Mouse (Mus musculus) lung, adult 2 months (tissue): Measurements from ENCODE around the gene Gm960. TPM values are rescaled to one million over a fixed set of nuclear protein-coding genes. Genes with fewer than 3 reads are reported as not detected.

ENCODE experiments used
- DNase-seq: peaks from one replicate; pipeline ENCODE4 v3.0.0; 2022
- H3K4me1 ChIP-seq: fragments of 200-500 bp; 2 replicates; pipeline ENCODE4 v1.6.1; 2011; ENCODE audit warnings: low read length; ENCODE audit not compliant: control insufficient read depth, insufficient read depth
- H3K4me3 ChIP-seq: fragments of 200-500 bp; replicated peaks from 2 replicates; pipeline ENCODE3; 2011; ENCODE audit warnings: low read depth, mild to moderate bottlenecking, control low read depth, low read length; ENCODE audit errors: extremely low read depth
- CTCF ChIP-seq: fragments of 200-500 bp; IDR thresholded peaks from 2 replicates; pipeline ENCODE4 v1.5.1; 2011; ENCODE audit warnings: mild to moderate bottlenecking, low read length, control low read depth; ENCODE audit not compliant: insufficient read depth
- POLR2A ChIP-seq: fragments of 200-500 bp; IDR thresholded peaks from 2 replicates; pipeline ENCODE4 v1.6.1; 2011; ENCODE audit warnings: low read depth, mild to moderate bottlenecking, control low read depth, low read length, borderline replicate concordance; ENCODE audit errors: extremely low read depth
- whole genome bisulfite sequencing: fragments of 180-500 bp; shearing (Covaris S2); methylation state at CpG from one replicate; pipeline ENCODE4 v1.1.7; 2018; 5-methylcytosine and 5-hydroxymethylcytosine counted together
- polyA plus RNA-seq: library from polyadenylated mRNA; depleted of rRNA; stranded (reverse); fragments of >200 nt; gene quantifications from 2 replicates; pipeline ENCODE4 v1.2.3, GENCODE M21; 2012; rRNA removed

Gm960 gene
- polyA plus RNA-seq, 1 experiment = 0.65 TPM

DNA sequence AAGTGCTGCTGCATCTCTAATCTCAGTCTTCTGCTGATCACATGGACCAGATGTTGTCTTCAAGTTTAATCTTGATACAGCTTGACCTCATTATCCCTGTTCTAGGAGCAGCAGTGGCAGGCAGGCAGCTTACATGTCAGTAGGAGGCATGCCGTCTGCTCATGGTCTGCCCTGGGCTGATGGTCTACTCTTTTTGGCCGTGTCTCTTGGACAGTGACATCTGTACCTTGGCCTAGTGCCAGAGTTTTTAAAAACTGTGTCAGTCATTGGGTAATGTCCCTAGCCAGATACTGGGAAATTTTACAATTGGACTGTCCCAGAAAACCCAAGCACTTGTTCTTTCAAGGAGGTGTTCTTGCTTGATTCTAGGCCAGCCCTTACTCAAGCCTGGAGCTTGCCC is 119.7 kb downstream of the Gm960 start:
- no peak for TF ChIP-seq CTCF
- TF ChIP-seq POLR2A = no peak
- no peak overlapping the region for H3K4me3 ChIP-seq
- peak; percentile 23 for DNase-seq
- peaks cover 8% of the 10 kb centered on the region for H3K4me1 ChIP-seq
- 39% methylated on average over 2 of the region's 2 CpGs for WGBS

Other genes with a start within 250 kb of the Gm960 start
- gene Syt12, start 221.2 kb downstream of the Gm960 start, polyA plus RNA-seq = 0.82 and 2.3 TPM in 2 replicates
- 0.23 and 0.82 TPM in 2 replicates for gene 2010003K11Rik, start 200.1 kb downstream of the Gm960 start, polyA plus RNA-seq
- 52.7 and 62.6 TPM in 2 replicates for gene Pcx, start 188.2 kb downstream of the Gm960 start, polyA plus RNA-seq
- 24.6 and 28.8 TPM in 2 replicates for gene Lrfn4, start 83.0 kb downstream of the Gm960 start, polyA plus RNA-seq
- 86.2 and 98.0 TPM in 2 replicates for gene Rce1, start 73.0 kb downstream of the Gm960 start, polyA plus RNA-seq
- 1.3 and 4.4 TPM in 2 replicates for gene Sptbn2, start 12.5 kb upstream of the Gm960 start, polyA plus RNA-seq
- 6.8 and 7.6 TPM in 2 replicates for gene Rbm4b, start 57.8 kb upstream of the Gm960 start, polyA plus RNA-seq
- 28.6 and 36.1 TPM in 2 replicates for gene Rbm4, start 95.2 kb upstream of the Gm960 start, polyA plus RNA-seq
- 7.6 and 13.5 TPM in 2 replicates for gene Gm21992, start 112.9 kb upstream of the Gm960 start, polyA plus RNA-seq
- 42.4 and 52.1 TPM in 2 replicates for gene Rbm14, start 113.0 kb upstream of the Gm960 start, polyA plus RNA-seq
- 32.5 and 44.7 TPM in 2 replicates for gene Ccs, start 140.7 kb upstream of the Gm960 start, polyA plus RNA-seq
- gene Ccdc87, start 140.7 kb upstream of the Gm960 start, polyA plus RNA-seq = 0.33 and 0.46 TPM in 2 replicates
- 48.7 and 76.1 TPM in 2 replicates for gene Ctsf, start 156.5 kb upstream of the Gm960 start, polyA plus RNA-seq
- gene Actn3, start 179.2 kb upstream of the Gm960 start, polyA plus RNA-seq = 0.44 and 22.2 TPM in 2 replicates
- gene Zdhhc24, start 180.0 kb upstream of the Gm960 start, polyA plus RNA-seq = 22.3 and 23.6 TPM in 2 replicates
- 7.5 and 9.0 TPM in 2 replicates for gene Bbs1, start 208.0 kb upstream of the Gm960 start, polyA plus RNA-seq
- 70.3 and 89.2 TPM in 2 replicates for gene Dpp3, start 229.6 kb upstream of the Gm960 start, polyA plus RNA-seq
- 5.5 and 5.8 TPM in 2 replicates for gene Peli3, start 244.5 kb upstream of the Gm960 start, polyA plus RNA-seq